Mouse (Mus musculus): ENCODE data around the gene Prkca. TPM values are rescaled to one million over a fixed set of nuclear protein-coding genes. Genes with fewer than 3 reads are reported as not detected.

Prkca gene
- polyA plus RNA-seq, 1 experiment from 2014 or later: 5.3 TPM

DNA sequence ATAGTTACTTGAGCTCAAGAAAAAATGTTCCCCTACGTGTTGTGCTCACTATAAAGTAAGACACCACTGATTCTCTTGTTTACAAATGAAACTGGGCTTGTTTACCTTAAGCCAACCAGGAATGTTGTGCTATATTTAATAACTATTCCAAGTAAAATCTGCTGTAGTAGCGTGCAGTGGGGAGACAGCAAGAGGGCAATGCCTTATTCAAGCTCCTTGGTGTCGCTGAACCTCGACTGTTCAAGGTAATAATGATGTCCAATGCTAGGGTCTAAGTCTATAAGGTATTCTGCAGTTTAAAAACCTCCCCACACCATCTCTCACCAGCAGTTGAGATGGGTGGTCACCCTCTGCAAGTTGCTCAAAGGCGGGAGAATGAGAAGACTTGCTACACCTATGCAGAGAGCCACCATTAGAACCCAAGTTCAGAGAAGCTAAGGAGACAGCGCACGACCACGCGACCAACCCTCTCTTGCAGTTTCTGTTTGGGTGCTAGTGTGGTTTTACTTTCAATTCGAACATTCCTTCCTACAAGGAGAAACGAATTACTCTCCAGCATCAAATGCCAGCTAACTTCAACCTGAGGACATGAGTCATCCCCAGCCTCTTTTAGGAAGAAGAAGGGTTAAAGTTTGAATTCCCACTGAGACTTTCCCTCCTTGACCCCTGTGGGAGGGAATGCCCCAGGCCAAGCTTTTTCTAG, 129.1 kb downstream of the Prkca start:
- Histone ChIP-seq H3K4me3 (ENCODE audit: low read depth, low read length) (no peak overlapping the region), H3K27me3 (replicated peaks; ENCODE audit: control insufficient read depth, insufficient read depth, low read length) (no peaks in the 10 kb centered on the region), H3K9me3 (replicated peaks; ENCODE audit: control insufficient read depth, low read length) (no peaks in the 10 kb centered on the region), H3K4me1 (ENCODE audit: control insufficient read depth, insufficient read depth, low read length) (peaks cover 7% of the 10 kb centered on the region), H3K9ac (ENCODE audit: low read length) (no peak overlapping the region), H3K4me2 (ENCODE audit: low read length) (no peak overlapping the region), H3K27ac (ENCODE audit: low read depth, low read length) (no peak overlapping the region), H3K36me3 (ENCODE audit: control insufficient read depth, insufficient read depth, low read length) (no peaks in the 10 kb centered on the region)
- no peak for ATAC-seq
- 93% methylated on average over 11 of the region's 11 CpGs for whole genome bisulfite sequencing
- DNase-seq (ENCODE audit: low spot score): no peak

DNA sequence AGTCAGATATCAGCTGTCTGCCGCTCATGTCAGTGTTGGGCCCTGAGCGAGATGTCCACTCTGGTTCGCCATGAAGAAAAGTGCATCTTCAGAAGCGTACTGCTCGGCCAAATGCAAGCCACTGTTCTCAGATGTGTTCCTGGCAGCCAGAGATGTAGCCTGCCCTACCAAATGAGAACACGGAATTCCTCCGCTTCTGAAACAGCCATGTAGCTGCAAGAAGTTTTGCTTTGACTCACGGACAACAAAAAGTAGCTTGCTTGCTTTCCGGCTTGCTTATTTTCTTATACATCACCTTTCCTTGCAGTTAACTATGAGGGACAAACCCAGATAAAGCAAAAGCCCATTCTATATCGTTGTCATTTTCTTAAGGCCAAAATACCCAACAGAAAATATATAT, 129.9 kb downstream of the Prkca start:
- no peak for ATAC-seq
- no peak for DNase-seq (ENCODE audit: low spot score)
- WGBS: 96% methylated on average over 10 of the region's 10 CpGs

DNA sequence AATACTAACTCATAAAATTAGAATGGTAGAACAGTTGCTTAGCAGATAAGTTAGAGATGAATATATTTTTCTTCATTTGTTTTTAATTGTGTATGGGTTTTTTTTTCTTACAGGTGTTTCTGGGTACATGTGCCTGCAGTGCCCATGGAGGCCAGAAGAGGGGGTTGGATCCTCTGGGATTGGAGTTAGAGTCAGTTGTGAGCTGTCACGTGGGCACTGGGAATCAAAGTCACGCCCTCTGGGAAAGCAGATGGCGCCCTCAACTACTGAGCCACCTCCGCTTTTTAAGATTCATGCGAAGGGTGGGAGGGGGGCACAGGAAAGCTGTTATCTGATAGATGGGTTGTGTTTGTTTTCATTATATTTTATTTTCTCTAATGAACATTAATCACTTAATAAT, 131.1 kb downstream of the Prkca start:
- 86% methylated on average over 5 of the region's 5 CpGs for WGBS
- Histone ChIP-seq H3K4me3 (ENCODE audit: low read depth, low read length) (no peak overlapping the region), H3K36me3 (ENCODE audit: control insufficient read depth, insufficient read depth, low read length) (no peaks in the 10 kb centered on the region)

More for the DNA sequence above, 129.9 kb downstream of the Prkca start:
- H3K4me2 ChIP-seq (ENCODE audit: low read length): no peak overlapping the region
- peaks cover 7% of the 10 kb centered on the region for H3K4me1 ChIP-seq (ENCODE audit: control insufficient read depth, insufficient read depth, low read length)
- H3K9ac ChIP-seq (ENCODE audit: low read length): no peak overlapping the region
- H3K36me3 ChIP-seq (ENCODE audit: control insufficient read depth, insufficient read depth, low read length): no peaks in the 10 kb centered on the region
- no peaks in the 10 kb centered on the region for H3K9me3 ChIP-seq (replicated peaks; ENCODE audit: control insufficient read depth, low read length)
- no peaks in the 10 kb centered on the region for H3K27me3 ChIP-seq (replicated peaks; ENCODE audit: control insufficient read depth, insufficient read depth, low read length)
- H3K27ac ChIP-seq (ENCODE audit: low read depth, low read length): no peak overlapping the region
- H3K4me3 ChIP-seq (ENCODE audit: low read depth, low read length): no peak overlapping the region

DNA sequence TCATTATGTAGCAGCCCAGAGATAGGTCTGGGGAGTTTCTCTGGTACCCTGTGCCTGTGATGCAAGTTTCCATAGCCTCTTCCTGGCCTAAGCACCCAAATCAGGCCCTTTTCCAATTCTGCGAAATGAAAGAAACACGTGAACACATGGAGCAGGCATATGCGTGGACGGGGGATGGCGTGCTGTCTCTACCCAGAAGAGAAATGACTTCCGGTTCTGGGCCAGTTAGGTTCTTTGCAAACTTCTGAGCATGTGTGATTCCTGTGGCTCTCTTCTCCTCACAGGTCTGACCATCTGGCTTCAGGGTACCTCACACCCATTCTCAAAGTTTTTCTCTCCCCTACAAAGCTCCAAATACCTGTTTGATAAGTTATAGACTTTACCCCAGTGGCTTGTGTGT, 131.7 kb downstream of the Prkca start:
- H3K9me3 ChIP-seq (replicated peaks; ENCODE audit: control insufficient read depth, low read length): no peaks in the 10 kb centered on the region
- DNase-seq (ENCODE audit: low spot score) (no peak), ATAC-seq (no peak)
- H3K27ac ChIP-seq (ENCODE audit: low read depth, low read length): no peak overlapping the region
- 90% methylated on average over 6 of the region's 6 CpGs for WGBS
- no peaks in the 10 kb centered on the region for H3K27me3 ChIP-seq (replicated peaks; ENCODE audit: control insufficient read depth, insufficient read depth, low read length)
- peaks cover 7% of the 10 kb centered on the region for H3K4me1 ChIP-seq (ENCODE audit: control insufficient read depth, insufficient read depth, low read length)
- H3K4me3 ChIP-seq (ENCODE audit: low read depth, low read length): no peak overlapping the region
- no peaks in the 10 kb centered on the region for H3K36me3 ChIP-seq (ENCODE audit: control insufficient read depth, insufficient read depth, low read length)
- H3K9ac ChIP-seq (ENCODE audit: low read length): no peak overlapping the region
- no peak overlapping the region for H3K4me2 ChIP-seq (ENCODE audit: low read length)

More for the DNA sequence above, 131.1 kb downstream of the Prkca start:
- DNase-seq (ENCODE audit: low spot score) (no peak), ATAC-seq (no peak)
- Histone ChIP-seq H3K9me3 (replicated peaks; ENCODE audit: control insufficient read depth, low read length) (no peaks in the 10 kb centered on the region), H3K4me1 (ENCODE audit: control insufficient read depth, insufficient read depth, low read length) (peaks cover 7% of the 10 kb centered on the region), H3K27me3 (replicated peaks; ENCODE audit: control insufficient read depth, insufficient read depth, low read length) (no peaks in the 10 kb centered on the region), H3K4me2 (ENCODE audit: low read length) (no peak overlapping the region), H3K9ac (ENCODE audit: low read length) (no peak overlapping the region), H3K27ac (ENCODE audit: low read depth, low read length) (no peak overlapping the region)

DNA sequence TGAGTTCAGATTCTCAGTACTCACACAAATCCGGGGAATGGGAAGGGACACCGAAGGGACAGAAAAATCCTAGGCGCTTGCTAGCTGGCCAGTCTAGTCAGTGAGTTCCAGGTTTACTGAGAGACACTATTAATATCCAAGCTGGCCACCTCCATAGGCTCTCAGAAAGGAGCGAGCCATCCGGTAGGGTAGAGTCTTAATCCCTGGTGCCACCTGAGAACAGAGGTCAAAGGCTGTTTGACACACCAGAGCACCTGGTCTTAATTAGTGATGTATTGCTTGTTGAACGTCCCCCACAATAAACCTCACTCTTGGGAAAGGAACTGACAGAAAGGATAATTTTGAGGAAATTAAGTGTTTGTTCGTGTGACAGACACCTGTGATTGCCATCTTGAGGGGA, 133.0 kb downstream of the Prkca start:
- WGBS: 89% methylated on average over 7 of the region's 7 CpGs
- DNase-seq (ENCODE audit: low spot score) (no peak), ATAC-seq (no peak)
- Histone ChIP-seq H3K4me1 (ENCODE audit: control insufficient read depth, insufficient read depth, low read length) (peaks cover 5% of the 10 kb centered on the region), H3K4me3 (ENCODE audit: low read depth, low read length) (no peak overlapping the region), H3K36me3 (ENCODE audit: control insufficient read depth, insufficient read depth, low read length) (no peaks in the 10 kb centered on the region), H3K9ac (ENCODE audit: low read length) (no peak overlapping the region), H3K4me2 (ENCODE audit: low read length) (no peak overlapping the region), H3K27ac (ENCODE audit: low read depth, low read length) (no peak overlapping the region), H3K27me3 (replicated peaks; ENCODE audit: control insufficient read depth, insufficient read depth, low read length) (no peaks in the 10 kb centered on the region), H3K9me3 (replicated peaks; ENCODE audit: control insufficient read depth, low read length) (no peaks in the 10 kb centered on the region)

DNA sequence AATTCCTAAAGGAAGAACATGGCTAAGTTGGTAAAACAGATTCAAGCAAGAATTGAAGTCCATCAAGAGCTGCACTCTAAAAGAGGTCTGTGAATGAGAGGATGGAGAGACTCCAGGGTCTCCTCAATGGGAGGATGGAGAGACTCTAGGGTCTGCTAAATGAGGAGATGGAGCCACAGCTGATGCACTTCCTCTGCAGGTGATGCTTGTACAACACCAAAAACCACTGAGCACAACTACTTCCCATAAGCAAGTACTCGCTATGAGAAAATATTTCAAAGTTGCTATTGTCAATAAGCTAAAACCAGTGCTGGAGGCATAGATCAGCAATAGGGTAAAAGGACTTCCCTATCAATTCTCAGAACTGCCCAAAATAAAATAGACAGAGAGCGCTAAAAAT, 137.1 kb downstream of the Prkca start:
- Histone ChIP-seq H3K4me1 (ENCODE audit: control insufficient read depth, insufficient read depth, low read length) (peaks cover 21% of the 10 kb centered on the region), H3K4me2 (ENCODE audit: low read length) (no peak overlapping the region)
- no peak for ATAC-seq

DNA sequence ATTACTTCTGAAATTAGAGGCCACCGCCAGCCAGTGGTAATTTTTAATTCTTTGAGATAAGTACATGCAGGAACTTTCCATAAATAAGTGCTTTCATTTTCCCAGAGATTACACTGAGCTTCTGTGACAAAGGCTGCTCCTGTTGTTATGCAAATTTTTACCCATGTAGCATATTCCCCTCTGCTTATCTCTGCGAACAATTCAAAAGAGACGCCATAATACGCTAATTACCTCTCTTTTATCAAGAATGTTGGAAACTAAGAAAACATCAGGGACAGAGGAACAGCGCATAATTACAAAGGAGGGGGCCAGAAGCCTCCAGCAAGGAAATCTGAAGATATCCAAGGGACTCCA, 138.9 kb downstream of the Prkca start:
- 9% methylated on average over 5 of the region's 5 CpGs for WGBS
- Histone ChIP-seq H3K27ac (ENCODE audit: low read depth, low read length) (peak overlapping the region; percentile 44; the same call in 1 of the 2 replicates), H3K9ac (ENCODE audit: low read length) (no peak overlapping the region), H3K4me1 (ENCODE audit: control insufficient read depth, insufficient read depth, low read length) (peaks cover 21% of the 10 kb centered on the region), H3K9me3 (replicated peaks; ENCODE audit: control insufficient read depth, low read length) (no peaks in the 10 kb centered on the region), H3K4me3 (ENCODE audit: low read depth, low read length) (no peak overlapping the region), H3K36me3 (ENCODE audit: control insufficient read depth, insufficient read depth, low read length) (no peaks in the 10 kb centered on the region), H3K27me3 (replicated peaks; ENCODE audit: control insufficient read depth, insufficient read depth, low read length) (no peaks in the 10 kb centered on the region), H3K4me2 (ENCODE audit: low read length) (no peak overlapping the region)
- ATAC-seq: peak; percentile 66
- DNase-seq (ENCODE audit: low spot score): peak; percentile 66

More for the DNA sequence above, 137.1 kb downstream of the Prkca start:
- WGBS: 90% methylated on average over 2 of the region's 2 CpGs
- Histone ChIP-seq H3K36me3 (ENCODE audit: control insufficient read depth, insufficient read depth, low read length) (no peaks in the 10 kb centered on the region), H3K9me3 (replicated peaks; ENCODE audit: control insufficient read depth, low read length) (no peaks in the 10 kb centered on the region), H3K27ac (ENCODE audit: low read depth, low read length) (no peak overlapping the region), H3K27me3 (replicated peaks; ENCODE audit: control insufficient read depth, insufficient read depth, low read length) (no peaks in the 10 kb centered on the region), H3K9ac (ENCODE audit: low read length) (no peak overlapping the region), H3K4me3 (ENCODE audit: low read depth, low read length) (no peak overlapping the region)
- no peak for DNase-seq (ENCODE audit: low spot score)

DNA sequence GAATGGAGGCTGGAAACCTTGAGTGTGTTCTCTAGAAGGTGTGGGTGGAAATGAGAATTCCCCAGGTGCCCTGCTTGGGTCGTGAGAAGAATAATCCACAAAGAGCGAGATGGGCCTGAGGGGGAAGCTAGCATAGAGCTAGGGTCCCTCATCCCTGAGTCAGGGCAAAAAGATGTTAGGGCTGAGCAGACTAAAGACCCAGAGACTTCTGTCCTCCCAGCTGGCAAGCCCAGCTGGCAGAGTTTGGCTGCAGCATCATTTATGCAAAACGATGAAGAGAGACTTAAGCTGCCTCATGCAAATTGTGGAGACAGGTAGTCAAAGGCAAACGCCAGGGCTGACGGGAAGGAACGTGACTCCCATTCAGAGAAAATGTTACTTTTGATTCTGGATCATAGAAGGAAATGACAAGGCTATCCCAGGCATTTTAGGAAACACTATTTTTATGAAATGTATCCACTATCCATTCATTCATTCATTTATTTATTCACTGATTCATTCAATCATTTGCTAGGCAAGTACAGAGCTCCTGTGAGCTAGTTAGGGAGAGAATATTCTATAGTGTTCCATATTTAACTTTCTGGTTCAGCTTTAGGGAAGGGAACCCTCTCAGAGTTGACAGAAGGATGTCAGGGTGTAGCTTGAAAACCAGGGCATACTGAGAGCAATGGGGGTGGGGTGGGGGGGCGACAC, 139.4 kb downstream of the Prkca start:
- no peaks in the 10 kb centered on the region for H3K9me3 ChIP-seq (replicated peaks; ENCODE audit: control insufficient read depth, low read length)
- no peak overlapping the region for H3K9ac ChIP-seq (ENCODE audit: low read length)
- H3K4me3 ChIP-seq (ENCODE audit: low read depth, low read length): no peak overlapping the region
- no peak overlapping the region for H3K4me2 ChIP-seq (ENCODE audit: low read length)
- no peaks in the 10 kb centered on the region for H3K27me3 ChIP-seq (replicated peaks; ENCODE audit: control insufficient read depth, insufficient read depth, low read length)
- H3K27ac ChIP-seq (ENCODE audit: low read depth, low read length): peak overlapping the region; percentile 44; the same call in 1 of the 2 replicates
- peaks cover 21% of the 10 kb centered on the region for H3K4me1 ChIP-seq (ENCODE audit: control insufficient read depth, insufficient read depth, low read length)
- no peaks in the 10 kb centered on the region for H3K36me3 ChIP-seq (ENCODE audit: control insufficient read depth, insufficient read depth, low read length)
- WGBS: 35% methylated on average over 7 of the region's 7 CpGs
- ATAC-seq: peak; percentile 81
- peak; percentile 79 for DNase-seq (ENCODE audit: low spot score)

DNA sequence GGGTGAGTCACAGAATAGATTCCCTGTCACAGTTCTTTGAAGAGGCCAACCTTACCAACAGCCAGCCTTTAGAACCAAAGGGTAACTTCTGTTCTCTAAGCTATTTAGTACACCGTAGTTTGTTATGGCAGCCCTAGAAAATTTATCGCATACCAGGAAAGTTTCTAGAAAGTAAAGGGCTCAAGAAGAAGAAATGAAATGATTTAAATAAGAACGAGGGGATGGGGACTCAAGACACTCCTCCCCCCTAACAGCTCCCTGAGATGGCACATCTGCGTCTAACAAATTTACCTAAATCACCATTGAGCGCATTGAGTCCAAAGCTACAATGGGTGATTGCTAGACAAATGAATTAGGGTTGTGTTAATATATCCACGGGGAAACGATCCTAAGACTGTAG, 140.9 kb downstream of the Prkca start:
- Histone ChIP-seq H3K4me1 (ENCODE audit: control insufficient read depth, insufficient read depth, low read length) (peaks cover 21% of the 10 kb centered on the region), H3K27me3 (replicated peaks; ENCODE audit: control insufficient read depth, insufficient read depth, low read length) (no peaks in the 10 kb centered on the region), H3K9ac (ENCODE audit: low read length) (no peak overlapping the region), H3K36me3 (ENCODE audit: control insufficient read depth, insufficient read depth, low read length) (no peaks in the 10 kb centered on the region), H3K4me3 (ENCODE audit: low read depth, low read length) (no peak overlapping the region), H3K9me3 (replicated peaks; ENCODE audit: control insufficient read depth, low read length) (no peaks in the 10 kb centered on the region), H3K4me2 (ENCODE audit: low read length) (no peak overlapping the region), H3K27ac (ENCODE audit: low read depth, low read length) (no peak overlapping the region)
- ATAC-seq: no peak
- WGBS: 89% methylated on average over 7 of the region's 7 CpGs
- no peak for DNase-seq (ENCODE audit: low spot score)
